Mouse (Mus musculus) E14TG2a.4 (cell line): ENCODE data around the gene Itgb2l.

Source experiments
- CTCF ChIP-seq: conservative IDR thresholded peaks from 2 replicates; pipeline ENCODE4 v1.5.1; 2014; ENCODE audit warnings: low read length
- POU5F1 ChIP-seq: IDR thresholded peaks from 2 replicates; pipeline ENCODE4 v1.6.1; 2014; ENCODE audit warnings: low read length, borderline replicate concordance

- no peak for TF ChIP-seq CTCF
- TF ChIP-seq POU5F1, result no peak
Measured at GRCm38 (mm10) chr16:96372752-96373118, 70.7 kb downstream of the Itgb2l start.
